Mouse (Mus musculus): ENCODE measurements around the gene Fosb. TPM values are rescaled to one million over a fixed set of nuclear protein-coding genes. Genes with fewer than 3 reads are reported as not detected.

Gene Fosb
- total RNA-seq (2021): 10 to 100 TPM; 11.2 to 23.6 TPM
- long read RNA-seq, experiment 1: 0 reads
- long read RNA-seq, experiment 2: 0 reads

- peak; percentile 94 to 96 for DNase-seq
Observed at GRCm38 (mm10) chr7:19309884-19310641, at the start of gene Fosb. Fosb (minus strand) TSS chr7:19310051.

DNA sequence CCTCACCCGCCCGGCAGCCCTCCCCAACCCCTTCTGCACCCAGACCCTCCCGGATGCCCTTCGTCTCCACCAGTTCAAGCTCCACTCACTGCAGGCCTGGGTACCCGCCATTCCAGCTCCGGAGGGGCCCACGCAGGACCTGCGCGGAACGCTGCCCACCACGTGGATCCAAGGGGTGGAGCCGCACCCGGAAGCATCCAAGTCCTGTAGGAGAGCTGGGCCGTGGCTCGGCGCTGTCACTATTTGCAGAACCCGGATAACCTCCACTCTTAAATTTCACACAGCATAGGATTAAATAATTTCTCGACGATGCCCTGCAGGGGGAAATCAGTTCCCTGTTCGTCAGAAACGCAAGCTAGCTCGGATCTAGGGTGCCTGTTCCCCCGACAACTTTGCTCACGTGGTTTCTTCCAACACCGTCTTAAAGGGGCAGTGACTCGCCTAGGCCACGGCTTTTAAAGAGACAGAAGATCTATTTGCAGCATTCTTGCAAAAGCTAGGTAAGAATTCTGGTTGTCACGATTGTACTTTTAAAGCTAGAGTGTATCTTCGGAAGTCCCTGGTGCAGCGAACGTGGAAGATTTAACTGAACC lies 49.5 kb upstream of the Fosb start, which contains the start of the genes Cd3eap and Ppp1r13l:
Gene Cd3eap, minus strand, starts transcription at position 185 of the 593 bp plus-strand sequence.
Gene Ppp1r13l, plus strand, starts transcription at position 451 of the 593 bp plus-strand sequence.
- DNase-seq: peak; percentile 89 to 93

DNA sequence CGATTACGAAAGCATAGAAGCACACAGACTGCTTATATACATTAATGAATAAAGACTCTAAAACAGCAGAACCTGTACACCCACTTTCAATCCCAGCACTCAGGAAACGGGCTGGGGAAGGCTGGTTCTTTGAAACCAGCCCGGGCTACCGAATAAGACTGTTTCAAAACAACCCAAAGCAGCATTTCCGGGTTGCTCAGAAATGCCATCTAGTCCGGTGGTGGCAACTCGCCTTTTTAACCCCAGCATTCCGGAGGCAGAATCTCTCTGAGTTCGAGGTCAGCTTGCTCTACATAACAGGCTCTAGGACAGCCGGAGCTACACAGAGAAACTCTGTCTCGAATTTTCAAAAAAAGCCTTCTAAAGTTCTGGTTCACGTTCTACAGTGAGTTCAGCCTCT lies 48.8 kb upstream of the Fosb start:
- DNase-seq: no peak

GRCm38 (mm10) chr7:19357381-19358375 lies 47.8 kb upstream of the Fosb start:
- no peak for DNase-seq

- no peak for DNase-seq
Observed at GRCm38 (mm10) chr7:19356311-19356710, 46.5 kb upstream of the Fosb start.

DNA sequence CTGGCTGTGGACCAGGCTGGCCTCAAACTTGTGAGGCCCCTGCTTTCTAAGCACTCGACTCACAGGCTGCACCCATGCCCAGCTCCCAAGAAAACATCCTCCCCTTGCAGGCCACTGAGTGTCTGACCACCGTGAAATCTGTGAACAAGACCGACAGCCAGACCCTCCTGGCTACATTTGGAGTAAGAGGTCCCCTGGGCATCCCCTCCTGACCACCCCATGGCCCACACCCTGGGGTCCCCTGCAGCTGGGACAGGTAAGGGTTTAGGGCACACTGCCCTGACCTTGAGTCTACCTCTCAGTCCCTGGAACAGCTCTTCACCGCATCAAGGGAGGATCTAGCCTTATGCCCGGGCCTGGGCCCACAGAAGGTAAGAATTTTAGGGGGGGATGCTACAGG lies 45.1 kb upstream of the Fosb start:
- DNase-seq: no peak

DNA sequence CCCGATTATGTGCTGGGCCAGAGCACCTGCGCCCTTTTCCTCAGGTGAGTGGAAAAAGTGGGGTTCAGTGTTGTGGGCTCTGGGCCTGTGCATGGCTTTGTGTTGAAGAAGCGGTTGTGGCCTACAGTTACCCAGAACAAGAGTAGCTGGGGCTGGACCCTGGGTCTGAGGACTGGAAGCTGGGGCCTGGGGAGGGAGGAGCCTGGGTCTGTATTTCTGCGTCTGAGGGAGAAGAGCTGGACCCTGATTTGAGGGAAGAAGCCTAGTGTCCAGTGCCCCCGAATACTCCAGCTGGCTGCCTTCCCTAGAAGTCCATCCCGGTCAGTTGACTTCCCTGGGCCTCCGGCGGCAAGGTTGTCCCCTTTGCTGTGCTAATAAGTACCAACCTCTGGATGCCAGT lies 40.4 kb upstream of the Fosb start:
- no peak for DNase-seq

DNA sequence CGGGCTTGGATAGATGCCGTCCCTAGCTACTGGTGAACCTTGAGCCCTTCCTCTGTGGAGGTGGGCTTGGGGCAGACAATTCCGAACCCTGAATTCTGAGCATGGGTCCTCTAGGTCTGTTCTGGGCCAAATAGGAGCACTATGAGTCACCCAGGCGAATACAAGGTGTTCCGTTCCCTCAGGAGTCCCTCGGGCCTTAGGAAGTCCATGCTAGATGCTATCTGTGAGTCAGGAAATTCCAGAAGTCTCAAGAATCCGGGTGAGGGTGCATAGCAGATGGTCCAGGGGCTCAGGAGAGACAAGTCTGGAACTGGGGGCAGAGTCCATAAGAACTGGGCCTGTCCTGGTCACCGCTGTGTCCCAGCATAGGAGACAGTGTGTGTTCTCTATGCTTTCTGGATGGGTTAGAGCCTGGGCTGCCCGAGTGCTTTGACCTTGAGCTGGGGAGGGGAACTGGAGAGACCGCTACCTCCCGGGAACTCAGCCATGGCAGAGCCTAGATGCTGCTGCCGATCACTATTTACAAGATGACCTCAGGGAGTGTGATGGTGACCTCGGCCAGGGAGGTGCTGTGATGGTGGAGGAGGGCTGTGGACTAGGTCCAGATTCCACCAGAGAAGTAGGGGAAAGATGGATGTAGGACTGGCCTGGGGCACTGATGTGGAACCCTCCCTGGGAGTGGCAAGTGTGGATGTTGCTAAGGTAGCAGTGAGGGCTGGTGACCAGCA lies 39.5 kb upstream of the Fosb start:
- DNase-seq: no peak

- DNase-seq: peak; percentile 94 to 96
Observed at GRCm38 (mm10) chr7:19344938-19345471, 35.2 kb upstream of the Fosb start.

DNA sequence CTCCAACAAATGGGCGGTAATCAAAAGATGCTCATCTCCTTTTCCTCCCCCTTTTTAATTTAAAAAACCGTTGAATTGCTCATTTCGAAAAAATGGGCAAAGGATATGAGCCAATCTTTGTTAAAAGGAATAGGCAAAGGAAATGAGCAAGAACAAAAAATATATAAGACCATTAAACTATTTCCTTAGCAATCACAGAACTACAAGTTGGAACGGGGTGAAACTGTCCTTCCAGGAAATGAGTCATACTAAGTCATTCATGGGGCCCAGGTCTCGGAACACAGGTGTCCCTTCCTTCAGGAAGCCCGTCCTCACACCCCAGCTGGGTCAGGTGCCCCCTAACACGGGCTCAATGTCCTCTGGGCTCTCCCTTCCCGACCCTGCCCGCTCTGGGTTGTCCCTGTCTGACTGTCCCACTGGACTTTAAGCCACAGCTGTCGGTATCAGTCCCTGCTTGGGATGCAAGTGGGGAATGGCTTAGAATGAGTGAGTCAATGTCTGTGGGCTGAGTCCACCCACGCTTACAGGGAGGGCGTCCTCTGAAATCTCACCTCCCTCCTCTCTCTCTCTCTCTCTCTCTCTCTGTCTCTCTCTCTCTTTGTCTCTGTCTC lies 34.5 kb upstream of the Fosb start, which contains the start of gene Ercc1:
Gene Ercc1, plus strand, starts transcription at position 542 of the 611 bp plus-strand sequence.
- DNase-seq: no peak

DNA sequence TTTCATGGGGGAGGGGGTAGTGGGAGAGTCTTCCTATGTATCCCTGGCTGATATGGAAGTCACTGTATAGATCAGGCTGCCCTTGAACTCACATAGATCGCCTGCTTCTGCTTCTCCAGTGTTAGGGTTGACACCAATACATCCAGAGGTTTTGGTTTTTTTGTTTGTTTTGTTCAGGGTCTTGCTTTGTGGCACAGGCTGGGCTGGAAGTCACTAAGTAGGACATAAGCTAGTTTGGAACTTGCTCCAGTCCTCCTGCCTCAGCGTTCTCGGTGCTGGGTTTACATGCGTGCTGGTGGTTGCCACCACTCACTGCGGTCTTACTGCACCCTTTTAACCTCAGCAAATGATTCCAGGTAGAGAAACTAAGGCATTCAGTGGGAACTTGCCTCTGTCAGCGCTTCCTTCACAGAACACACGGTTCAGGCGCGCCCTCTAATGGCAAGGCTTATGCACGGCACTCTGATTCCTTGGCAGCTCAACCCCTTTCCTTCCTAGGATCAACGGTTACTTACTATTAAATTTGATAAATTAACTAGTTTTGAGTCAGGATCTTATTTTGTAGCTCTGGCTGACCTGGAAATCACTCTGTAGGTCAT lies 33.5 kb upstream of the Fosb start:
- DNase-seq: peak; percentile 77 to 78

GRCm38 (mm10) chr7:19342481-19343027 lies 32.7 kb upstream of the Fosb start:
- DNase-seq: peak; percentile 89

GRCm38 (mm10) chr7:19341761-19342409 lies 32.0 kb upstream of the Fosb start:
- peak; percentile 50 to 56 for DNase-seq

DNA sequence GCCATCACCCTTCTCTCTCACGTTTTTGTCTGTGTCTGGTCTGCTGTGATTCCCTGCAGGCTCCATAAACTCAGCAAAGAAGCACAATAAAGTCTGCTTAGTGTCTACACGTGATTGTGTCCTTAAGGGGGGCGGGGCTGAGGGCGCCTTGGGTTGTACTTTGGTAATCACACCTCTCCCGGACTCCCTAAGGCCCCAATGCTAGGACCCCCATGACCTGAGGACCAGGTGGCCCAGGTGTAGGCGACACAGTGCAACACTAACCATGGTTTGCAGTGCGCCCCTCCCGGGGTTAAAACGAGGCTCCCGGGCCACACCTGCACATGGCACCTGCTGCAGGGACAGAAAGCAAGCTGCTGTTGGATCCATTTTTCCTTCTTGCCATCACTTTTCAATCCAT lies 31.4 kb upstream of the Fosb start:
- DNase-seq: no peak

- DNase-seq: no peak
Observed at GRCm38 (mm10) chr7:19338596-19338995, 28.7 kb upstream of the Fosb start.

- no peak for DNase-seq
Observed at GRCm38 (mm10) chr7:19338060-19338459, 28.2 kb upstream of the Fosb start.

GRCm38 (mm10) chr7:19337122-19337521 lies 27.3 kb upstream of the Fosb start:
- DNase-seq: no peak

- DNase-seq: no peak
Observed at GRCm38 (mm10) chr7:19335583-19335982, 25.7 kb upstream of the Fosb start.

- peak; percentile 88 to 91 for DNase-seq
Observed at GRCm38 (mm10) chr7:19332709-19333352, 23.0 kb upstream of the Fosb start.

Data from adrenal gland, postnatal 36 days (tissue).